Mouse (Mus musculus): Measurements from ENCODE around the gene Mt4.
A peak's percentile ranks its signal among the peaks of the same experiment; 100 is the strongest.
"Not testable (repeated sequence)": the region's sequence is repeated elsewhere in the genome, so short reads cannot be mapped to it uniquely, and the experiment has no call there.

The Mt4 gene

GRCm38 (mm10) chr8:94134601-94135000, 2.4 kb upstream of the Mt4 start:
- DNase-seq (ENCODE audit: low read depth, low spot score) = not testable (repeated sequence)

- no peak for DNase-seq (ENCODE audit: low read depth, low spot score)
These were observed 1.4 kb upstream of the Mt4 start for GRCm38 (mm10) chr8:94135556-94135955.

GRCm38 (mm10) chr8:94136192-94136591, 805 bp upstream of the Mt4 start:
- DNase-seq (ENCODE audit: low read depth, low spot score) = no peak

- no peak for DNase-seq (ENCODE audit: low read depth, low spot score)
These were observed 3.3 kb downstream of the Mt4 start for GRCm38 (mm10) chr8:94140266-94140795.

- DNase-seq (ENCODE audit: low read depth, low spot score) = no peak
These were observed 11.2 kb downstream of the Mt4 start for GRCm38 (mm10) chr8:94148236-94148635.

GRCm38 (mm10) chr8:94150925-94151324, 13.9 kb downstream of the Mt4 start:
- DNase-seq (ENCODE audit: low read depth, low spot score) = no peak

- DNase-seq (ENCODE audit: low read depth, low spot score) = peak; percentile 46
These were observed 15.7 kb downstream of the Mt4 start, which contains the start of gene Mt3 for GRCm38 (mm10) chr8:94152513-94153300. TSS of gene Mt3 (plus strand) at chr8:94152607.

GRCm38 (mm10) chr8:94153451-94153850, 16.5 kb downstream of the Mt4 start:
- DNase-seq (ENCODE audit: low read depth, low spot score) = no peak

- DNase-seq (ENCODE audit: low read depth, low spot score) = no peak
These were observed 17.5 kb downstream of the Mt4 start for GRCm38 (mm10) chr8:94154537-94154936.

- no peak for DNase-seq (ENCODE audit: low read depth, low spot score)
These were observed 19.1 kb downstream of the Mt4 start for GRCm38 (mm10) chr8:94156092-94156491.

- DNase-seq (ENCODE audit: low read depth, low spot score) = not testable (repeated sequence)
These were observed 28.8 kb downstream of the Mt4 start for GRCm38 (mm10) chr8:94165772-94166171.

GRCm38 (mm10) chr8:94167244-94167643, 30.2 kb downstream of the Mt4 start:
- DNase-seq (ENCODE audit: low read depth, low spot score) = peak; percentile 85

- DNase-seq (ENCODE audit: low read depth, low spot score) = no peak
These were observed 32.5 kb downstream of the Mt4 start for GRCm38 (mm10) chr8:94169547-94169946.

GRCm38 (mm10) chr8:94171321-94171755, 34.3 kb downstream of the Mt4 start:
- no peak for DNase-seq (ENCODE audit: low read depth, low spot score)

- peak; percentile 30 for DNase-seq (ENCODE audit: low read depth, low spot score)
These were observed 35.2 kb downstream of the Mt4 start, which contains the start of gene Mt2 for GRCm38 (mm10) chr8:94172075-94172808. TSS of gene Mt2 (plus strand) at chr8:94172664.

- no peak for DNase-seq (ENCODE audit: low read depth, low spot score)
These were observed 36.1 kb downstream of the Mt4 start for GRCm38 (mm10) chr8:94172809-94173732.

GRCm38 (mm10) chr8:94173848-94174403, 36.9 kb downstream of the Mt4 start:
- DNase-seq (ENCODE audit: low read depth, low spot score) = no peak

GRCm38 (mm10) chr8:94174619-94175213, 37.7 kb downstream of the Mt4 start:
- no peak for DNase-seq (ENCODE audit: low read depth, low spot score)

- no peak for DNase-seq (ENCODE audit: low read depth, low spot score)
These were observed 40.9 kb downstream of the Mt4 start for GRCm38 (mm10) chr8:94177716-94178390.

Measured in CD4-positive, CD25-positive, alpha-beta regulatory T cell, adult 2 months (primary cell).